Mouse (Mus musculus): Measurements from ENCODE around the gene Ephx4.

Ephx4 gene

GRCm38 (mm10) chr5:107434001-107434400, 31.5 kb downstream of the Ephx4 start:
- DNase-seq (ENCODE audit: low spot score in 2 of 2), result no peak

GRCm38 (mm10) chr5:107436185-107436584, 33.6 kb downstream of the Ephx4 start:
- no peak for DNase-seq (ENCODE audit: low spot score in 2 of 2)

- no peak for DNase-seq (ENCODE audit: low spot score in 2 of 2)
Measured at GRCm38 (mm10) chr5:107436587-107437209, 34.2 kb downstream of the Ephx4 start.

GRCm38 (mm10) chr5:107437464-107438281, 35.1 kb downstream of the Ephx4 start, which contains the start of gene Btbd8:
Gene Btbd8, plus strand, starts transcription at chr5:107437997.
- peak; percentile 82 to 92 for DNase-seq (ENCODE audit: low spot score in 2 of 2)

DNA sequence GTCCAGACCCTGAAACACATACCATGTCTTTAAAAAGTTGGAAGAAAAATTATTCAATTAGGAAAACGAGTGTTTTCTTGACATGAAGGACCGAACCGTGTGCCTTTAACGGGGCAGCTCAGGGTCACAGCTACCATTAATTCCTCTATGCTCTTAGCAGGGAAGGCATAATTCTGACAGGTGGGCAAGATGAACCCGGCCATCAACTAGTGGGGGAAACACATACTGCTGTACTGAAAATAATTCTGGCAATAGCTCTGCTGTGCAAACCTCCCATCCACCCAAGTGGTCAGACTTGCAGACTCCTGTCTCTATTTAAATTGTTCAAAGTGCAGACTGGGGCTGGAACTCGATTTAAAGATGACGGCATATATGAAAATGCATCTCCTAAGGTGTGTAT, 35.8 kb downstream of the Ephx4 start:
- DNase-seq (ENCODE audit: low spot score in 2 of 2), result peak in 1 of 2 experiments; percentile 16

DNA sequence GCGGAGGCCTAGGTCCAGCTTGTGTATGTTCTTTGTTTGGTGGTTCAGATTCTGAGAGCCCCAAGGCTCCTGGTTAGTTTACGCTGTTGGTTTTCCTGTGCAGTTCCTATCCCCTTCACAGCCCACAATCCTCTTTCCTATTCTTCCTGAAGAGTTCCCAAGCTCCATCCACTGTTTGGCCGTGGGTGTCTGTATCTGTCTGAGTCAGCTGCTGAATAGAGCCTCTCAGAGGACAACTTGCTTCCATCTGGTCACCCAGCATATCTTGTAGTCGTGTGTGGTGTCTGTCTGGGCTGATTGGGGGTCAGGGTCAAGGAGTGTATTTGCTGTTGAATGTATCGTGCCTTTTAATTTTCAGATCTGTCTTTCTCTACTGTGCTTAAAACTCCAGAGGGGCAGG, 39.3 kb downstream of the Ephx4 start:
- DNase-seq (ENCODE audit: low spot score in 2 of 2), result peak in 1 of 2 experiments; percentile 42

DNA sequence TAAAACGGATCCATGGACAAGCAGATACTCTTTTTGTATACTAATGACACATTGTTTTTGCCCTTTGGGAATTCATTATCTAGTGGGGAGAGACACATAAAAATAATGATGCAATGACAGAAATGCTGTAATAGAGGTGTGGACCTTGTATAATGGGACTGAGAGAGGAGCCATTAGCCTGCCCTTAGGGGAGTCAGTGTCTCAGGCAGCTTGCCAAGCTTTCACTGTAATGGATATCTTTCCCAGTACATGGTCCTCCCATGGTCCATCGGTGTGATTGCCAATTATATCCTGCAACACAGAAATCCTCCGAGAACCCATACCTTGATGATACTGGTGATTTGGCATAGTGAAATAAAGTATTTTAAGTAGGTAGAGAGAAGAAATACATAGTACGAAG, 41.7 kb downstream of the Ephx4 start:
- DNase-seq (ENCODE audit: low spot score in 2 of 2), result no peak

- DNase-seq (ENCODE audit: low spot score in 2 of 2), result no peak
Measured at GRCm38 (mm10) chr5:107447977-107448376, 45.4 kb downstream of the Ephx4 start.

- peak; percentile 47 to 54 for DNase-seq (ENCODE audit: low spot score in 2 of 2)
Measured at GRCm38 (mm10) chr5:107448784-107449183, 46.2 kb downstream of the Ephx4 start.

- DNase-seq (ENCODE audit: low spot score in 2 of 2), result no peak
Measured at GRCm38 (mm10) chr5:107449620-107450019, 47.1 kb downstream of the Ephx4 start.

DNA sequence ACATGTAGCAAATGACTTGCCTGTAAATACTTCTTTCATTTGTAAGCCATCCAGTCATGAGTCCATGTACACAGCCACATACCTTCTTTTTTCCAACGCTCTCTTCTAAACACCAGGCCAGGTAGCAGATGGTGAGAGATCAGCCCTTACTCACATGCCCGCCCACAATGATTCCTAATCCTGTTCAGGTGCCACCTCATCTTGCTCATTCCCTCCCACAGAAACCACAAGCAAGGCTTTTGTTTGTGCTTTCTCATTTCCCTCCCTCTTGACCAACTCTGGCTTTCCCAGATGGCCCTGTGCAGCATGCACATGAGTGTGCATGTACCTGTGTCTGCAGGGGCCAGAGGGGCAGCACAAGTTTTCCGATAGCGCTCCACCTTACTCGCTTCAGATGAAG, 47.8 kb downstream of the Ephx4 start:
- peak in 1 of 2 experiments; percentile 78 for DNase-seq (ENCODE audit: low spot score in 2 of 2)

- no peak for DNase-seq (ENCODE audit: low spot score in 2 of 2)
Measured at GRCm38 (mm10) chr5:107462147-107463076, 59.9 kb downstream of the Ephx4 start.

GRCm38 (mm10) chr5:107466501-107466900, 64.0 kb downstream of the Ephx4 start:
- no peak for DNase-seq (ENCODE audit: low spot score in 2 of 2)

GRCm38 (mm10) chr5:107467098-107467497, 64.6 kb downstream of the Ephx4 start:
- DNase-seq (ENCODE audit: low spot score in 2 of 2), result no peak

GRCm38 (mm10) chr5:107470600-107471329, 68.2 kb downstream of the Ephx4 start:
- no peak for DNase-seq (ENCODE audit: low spot score in 2 of 2)

All from left cerebral cortex, adult 9 months (tissue).